Mouse (Mus musculus): Measurements from ENCODE around the gene Rnf10. TPM values are rescaled to one million over a fixed set of nuclear protein-coding genes. Genes with fewer than 3 reads are reported as not detected.

Rnf10 gene
- total RNA-seq, 1 experiment: 134 TPM

DNA sequence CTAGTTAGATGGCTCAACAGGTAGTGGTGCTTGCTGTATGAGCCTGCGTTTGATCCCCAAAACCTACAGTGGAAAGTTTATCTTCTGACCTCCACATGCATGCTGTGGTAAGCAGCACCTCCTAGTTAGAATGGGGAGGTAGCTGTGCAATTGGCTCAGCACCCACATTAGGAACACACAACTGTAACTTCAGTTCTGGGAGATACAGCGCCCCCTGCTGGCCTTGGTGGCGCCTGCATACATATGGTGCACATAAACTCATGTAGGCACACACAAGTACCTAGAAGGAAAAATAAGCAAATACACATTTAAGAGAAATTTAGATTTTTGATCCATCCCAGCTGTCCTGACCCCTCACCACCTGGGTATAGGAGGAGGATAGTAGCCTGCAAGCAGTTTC, 50.2 kb downstream of the Rnf10 start:
- in situ Hi-C loops (cut with MboI; ENCODE audit: low sequenced_read_pairs in 2 of 2, unreplicated experiment in 2 of 2): no loop called here
- H3K27ac ChIP-seq (ENCODE audit: insufficient read depth, low read depth, low read length, poor library complexity, severe bottlenecking): no peak overlapping the region
- TF ChIP-seq ZC3H11A (IDR thresholded peaks at IDR 0.05; ENCODE audit: borderline replicate concordance, low read depth, low read length) (no peak), CHD2 (IDR thresholded peaks at IDR 0.05; ENCODE audit: low read depth, low read length) (no peak)
- no peaks in the 10 kb centered on the region for H3K36me3 ChIP-seq (ENCODE audit: control insufficient read depth, insufficient read depth, low read length, poor library complexity, severe bottlenecking)
- H3K4me3 ChIP-seq (ENCODE audit: insufficient read depth in 1 of 2, low read depth in 1 of 2, low read length in 2 of 2, poor library complexity in 1 of 2, severe bottlenecking in 1 of 2): no peak overlapping the region
- H3K9ac ChIP-seq (ENCODE audit: insufficient read depth, low read depth, low read length, poor library complexity, severe bottlenecking): no peak overlapping the region
- no peaks in the 10 kb centered on the region for H3K9me3 ChIP-seq (ENCODE audit: control insufficient read depth, insufficient read depth, low read depth, low read length)
- no peak for DNase-seq (ENCODE audit: low read depth, low spot score)
- 0 out of 4 replicates have a peak, but pooled peaks cover 0 to 3% of the 10 kb centered on the region in 2 experiments for H3K4me1 ChIP-seq (ENCODE audit: control insufficient read depth in 2 of 2, insufficient read depth in 2 of 2, low read length in 2 of 2, poor library complexity in 1 of 2)

DNA sequence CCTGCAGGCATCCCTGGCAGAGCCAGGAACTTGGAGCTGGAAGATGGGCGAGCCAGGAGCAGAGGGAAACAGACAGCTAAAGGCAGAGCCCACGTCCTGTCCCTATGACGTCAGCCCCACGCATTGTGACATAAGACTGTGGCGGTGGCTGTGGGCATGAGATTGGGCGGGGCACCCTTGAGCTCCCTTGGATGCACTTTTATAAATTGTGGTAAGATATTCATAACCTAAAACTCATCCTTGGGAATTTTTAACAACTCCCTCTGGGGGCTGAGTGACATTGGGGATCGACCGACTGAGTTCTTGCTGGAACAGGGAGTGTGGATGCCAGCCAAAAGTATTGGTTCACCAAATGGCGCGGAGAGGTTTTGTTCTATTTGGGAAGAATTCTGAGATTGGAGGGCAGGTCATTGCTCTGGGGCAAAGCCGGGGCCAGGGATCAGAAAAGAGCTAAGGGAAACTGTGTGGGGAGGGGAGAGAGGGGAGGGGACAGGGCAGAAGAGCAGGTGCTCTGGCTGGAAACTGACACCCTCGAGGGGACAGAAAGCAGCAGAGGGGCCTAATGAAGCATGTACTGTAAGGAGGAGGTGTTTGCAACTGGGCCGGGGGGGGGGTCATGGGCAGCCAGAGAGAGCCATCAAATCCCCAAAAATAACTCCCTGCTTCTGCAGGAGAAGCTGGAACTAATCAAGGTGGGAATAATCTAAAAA, 51.6 kb downstream of the Rnf10 start:
- TF ChIP-seq ZC3H11A (IDR thresholded peaks at IDR 0.05; ENCODE audit: borderline replicate concordance, low read depth, low read length): no peak
- H3K9me3 ChIP-seq (ENCODE audit: control insufficient read depth, insufficient read depth, low read depth, low read length): no peaks in the 10 kb centered on the region
- in situ Hi-C loops (cut with MboI; ENCODE audit: low sequenced_read_pairs in 2 of 2, unreplicated experiment in 2 of 2): no loop called here
- no peak overlapping the region for H3K27ac ChIP-seq (ENCODE audit: insufficient read depth, low read depth, low read length, poor library complexity, severe bottlenecking)
- H3K9ac ChIP-seq (ENCODE audit: insufficient read depth, low read depth, low read length, poor library complexity, severe bottlenecking): no peak overlapping the region
- no peak for DNase-seq (ENCODE audit: low read depth, low spot score)
- no peaks in the 10 kb centered on the region for H3K36me3 ChIP-seq (ENCODE audit: control insufficient read depth, insufficient read depth, low read length, poor library complexity, severe bottlenecking)
- H3K4me1 ChIP-seq (ENCODE audit: control insufficient read depth in 2 of 2, insufficient read depth in 2 of 2, low read length in 2 of 2, poor library complexity in 1 of 2): 0 out of 4 replicates have a peak, but pooled peaks cover 0 to 2% of the 10 kb centered on the region in 2 experiments
- no peak overlapping the region for H3K4me3 ChIP-seq (ENCODE audit: insufficient read depth in 1 of 2, low read depth in 1 of 2, low read length in 2 of 2, poor library complexity in 1 of 2, severe bottlenecking in 1 of 2)

DNA sequence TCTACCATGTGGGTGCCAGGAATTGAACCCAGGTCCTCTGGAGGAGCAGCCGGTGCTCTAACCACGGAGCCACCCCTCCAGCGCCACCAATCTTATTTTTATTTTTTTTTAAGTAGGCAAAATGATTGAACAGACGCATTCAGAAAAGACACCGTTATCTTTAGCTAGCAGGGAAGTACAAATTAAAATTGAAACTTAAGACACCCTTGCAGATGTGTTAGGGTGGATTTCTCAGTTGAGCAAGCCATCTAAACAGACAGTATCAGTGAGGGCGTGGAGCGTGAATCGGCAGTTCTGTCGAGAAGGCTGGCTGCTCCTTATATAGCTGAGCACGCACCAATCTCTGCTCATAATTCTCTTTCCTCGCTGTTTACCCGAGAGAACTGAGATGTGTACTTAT, 54.7 kb downstream of the Rnf10 start:
- Histone ChIP-seq H3K36me3 (ENCODE audit: control insufficient read depth, insufficient read depth, low read length, poor library complexity, severe bottlenecking) (no peaks in the 10 kb centered on the region), H3K9ac (ENCODE audit: insufficient read depth, low read depth, low read length, poor library complexity, severe bottlenecking) (no peak overlapping the region), H3K4me3 (ENCODE audit: insufficient read depth in 1 of 2, low read depth in 1 of 2, low read length in 2 of 2, poor library complexity in 1 of 2, severe bottlenecking in 1 of 2) (no peak overlapping the region), H3K4me1 (ENCODE audit: control insufficient read depth in 2 of 2, insufficient read depth in 2 of 2, low read length in 2 of 2, poor library complexity in 1 of 2) (peaks cover 2 to 5% of the 10 kb centered on the region in 2 experiments; a peak in 3 of 4 replicates), H3K9me3 (ENCODE audit: control insufficient read depth, insufficient read depth, low read depth, low read length) (no peaks in the 10 kb centered on the region), H3K27ac (ENCODE audit: insufficient read depth, low read depth, low read length, poor library complexity, severe bottlenecking) (no peak overlapping the region)
- no peak for DNase-seq (ENCODE audit: low read depth, low spot score)
- TF ChIP-seq CHD2 (IDR thresholded peaks at IDR 0.05; ENCODE audit: low read depth, low read length): no peak
- no peak for TF ChIP-seq HCFC1 (IDR thresholded peaks at IDR 0.05; ENCODE audit: borderline replicate concordance, insufficient read depth, low read length)
- TF ChIP-seq MAFK (IDR thresholded peaks at IDR 0.05; ENCODE audit: insufficient read depth, low read depth, low read length): no peak
- TF ChIP-seq ZNF384 (IDR thresholded peaks at IDR 0.05; ENCODE audit: low read depth, low read length): no peak
- no peak for TF ChIP-seq ZC3H11A (IDR thresholded peaks at IDR 0.05; ENCODE audit: borderline replicate concordance, low read depth, low read length)
- in situ Hi-C loops (cut with MboI; ENCODE audit: low sequenced_read_pairs in 2 of 2, unreplicated experiment in 2 of 2): no loop called here

DNA sequence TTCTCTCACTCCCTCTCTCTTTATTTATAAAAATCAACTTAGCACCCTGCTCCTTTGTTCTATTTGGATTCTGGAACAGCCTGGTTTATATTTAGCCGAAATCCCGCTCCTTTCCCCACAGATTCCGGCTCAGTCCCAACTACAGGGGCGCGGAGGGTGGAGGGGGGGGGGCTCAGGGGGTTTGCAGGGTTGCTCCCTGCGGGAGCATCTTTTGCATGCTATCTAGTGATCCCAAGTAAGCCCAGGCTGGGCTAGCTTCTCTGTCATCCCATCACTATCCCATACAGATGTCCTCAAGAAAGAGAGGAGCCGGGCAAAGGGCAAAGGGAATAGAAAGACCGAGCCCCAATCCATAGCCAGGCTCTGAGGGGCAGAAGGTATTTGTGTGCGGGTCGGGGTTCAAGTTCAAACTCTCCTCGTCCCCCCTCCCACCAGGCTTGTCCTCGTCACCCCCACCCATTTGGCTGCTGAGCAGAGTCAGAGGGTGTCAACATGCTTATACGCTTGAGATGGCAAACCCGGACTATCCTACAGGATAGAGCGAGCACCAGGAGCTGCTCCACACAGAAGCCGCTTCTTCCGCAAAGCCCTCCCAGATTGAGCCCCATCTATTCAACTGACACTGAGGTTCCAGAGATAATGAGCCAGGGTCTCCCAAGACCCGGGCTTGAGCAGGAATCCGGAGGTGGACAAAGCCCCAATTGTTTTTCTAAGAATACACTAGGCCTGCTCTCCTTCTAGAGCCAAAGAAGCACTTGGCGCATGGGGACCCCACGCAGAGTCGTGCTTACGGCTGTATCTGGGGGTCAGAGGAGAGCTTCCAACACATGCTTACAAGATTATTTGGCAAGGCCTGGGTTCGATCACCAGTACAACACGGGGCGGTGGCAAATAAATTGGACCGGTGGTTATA, 57.2 kb downstream of the Rnf10 start:
- Histone ChIP-seq H3K36me3 (ENCODE audit: control insufficient read depth, insufficient read depth, low read length, poor library complexity, severe bottlenecking) (no peaks in the 10 kb centered on the region), H3K4me1 (ENCODE audit: control insufficient read depth in 2 of 2, insufficient read depth in 2 of 2, low read length in 2 of 2, poor library complexity in 1 of 2) (peaks cover 5 to 8% of the 10 kb centered on the region in 2 experiments; a peak in 3 of 4 replicates), H3K27ac (ENCODE audit: insufficient read depth, low read depth, low read length, poor library complexity, severe bottlenecking) (no peak overlapping the region), H3K4me3 (ENCODE audit: insufficient read depth in 1 of 2, low read depth in 1 of 2, low read length in 2 of 2, poor library complexity in 1 of 2, severe bottlenecking in 1 of 2) (peak overlapping the region; percentile 43 to 70), H3K9ac (ENCODE audit: insufficient read depth, low read depth, low read length, poor library complexity, severe bottlenecking) (no peak overlapping the region; the same call in 1 of the 2 replicates), H3K9me3 (ENCODE audit: control insufficient read depth, insufficient read depth, low read depth, low read length) (no peaks in the 10 kb centered on the region)
- in situ Hi-C loops (cut with MboI; ENCODE audit: low sequenced_read_pairs in 2 of 2, unreplicated experiment in 2 of 2): no loop called here
- no peak for TF ChIP-seq ZNF384 (IDR thresholded peaks at IDR 0.05; ENCODE audit: low read depth, low read length)
- no peak for TF ChIP-seq CHD2 (IDR thresholded peaks at IDR 0.05; ENCODE audit: low read depth, low read length)
- no peak for TF ChIP-seq HCFC1 (IDR thresholded peaks at IDR 0.05; ENCODE audit: borderline replicate concordance, insufficient read depth, low read length)
- no peak for TF ChIP-seq ZC3H11A (IDR thresholded peaks at IDR 0.05; ENCODE audit: borderline replicate concordance, low read depth, low read length)
- TF ChIP-seq MAFK (IDR thresholded peaks at IDR 0.05; ENCODE audit: insufficient read depth, low read depth, low read length): no peak
- DNase-seq (ENCODE audit: low read depth, low spot score): no peak
